Mouse (Mus musculus): Measurements from ENCODE around the gene Cab39l.

The Cab39l gene

DNA sequence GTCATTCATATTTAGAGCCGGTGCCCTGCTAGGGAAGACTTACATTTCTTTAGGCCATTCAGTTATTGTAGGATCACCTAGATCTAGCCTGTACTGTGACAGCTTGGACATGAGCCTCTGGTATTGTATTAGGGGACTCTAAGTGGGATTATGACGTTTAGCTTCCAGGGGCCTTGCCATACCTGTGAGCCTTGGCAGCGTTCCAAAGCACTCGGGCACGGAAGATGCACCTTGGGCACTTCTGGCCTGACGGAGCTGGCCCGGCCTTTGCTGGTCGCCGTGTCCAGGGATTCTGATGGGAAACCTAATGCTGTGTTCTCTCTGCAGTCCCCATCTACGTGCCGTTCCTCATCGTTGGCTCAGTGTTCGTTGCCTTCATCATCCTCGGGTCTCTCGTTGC, 188.5 kb downstream of the Cab39l start:
- ATAC-seq (ENCODE audit: low TSS enrichment): no peak

DNA sequence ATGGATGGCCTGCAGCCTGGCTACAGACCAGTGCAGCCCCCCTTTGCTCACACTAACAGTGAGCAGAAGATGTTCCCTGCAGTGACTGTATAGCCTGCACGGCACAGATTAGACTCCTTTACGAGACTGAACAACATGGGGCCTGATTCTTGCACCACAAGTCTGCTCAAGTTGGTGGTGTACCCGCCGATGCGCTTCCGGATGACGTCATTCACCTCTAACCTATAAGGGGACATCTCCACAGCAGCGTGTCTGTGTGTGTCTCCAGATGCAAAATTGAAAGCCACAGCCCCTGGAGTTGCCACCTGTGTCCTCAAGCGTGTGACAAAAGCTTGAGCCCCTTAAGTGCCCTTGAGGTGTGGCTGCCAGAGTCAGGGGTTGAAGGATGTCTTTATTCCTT, 189.3 kb downstream of the Cab39l start:
- no peak for ATAC-seq (ENCODE audit: low TSS enrichment)

DNA sequence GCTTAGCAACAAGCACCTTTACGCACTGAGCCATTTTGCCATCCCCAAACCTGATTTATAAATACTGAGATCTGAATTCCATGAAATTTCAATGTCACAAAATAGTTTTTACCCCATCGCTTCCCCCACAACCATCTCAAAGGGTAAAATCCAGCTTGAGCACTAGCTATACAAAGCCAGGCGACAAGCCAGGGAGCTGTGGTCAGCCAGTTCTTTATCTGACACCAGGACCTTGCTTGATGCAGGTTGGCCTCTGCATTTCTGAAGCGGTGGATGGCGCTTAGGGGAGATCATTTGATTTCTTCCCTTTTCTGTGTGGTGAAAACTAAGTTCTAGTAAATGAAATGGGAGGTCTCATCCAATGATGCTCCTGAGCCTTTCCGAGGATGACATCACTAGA, 191.3 kb downstream of the Cab39l start:
- ATAC-seq (ENCODE audit: low TSS enrichment): no peak

DNA sequence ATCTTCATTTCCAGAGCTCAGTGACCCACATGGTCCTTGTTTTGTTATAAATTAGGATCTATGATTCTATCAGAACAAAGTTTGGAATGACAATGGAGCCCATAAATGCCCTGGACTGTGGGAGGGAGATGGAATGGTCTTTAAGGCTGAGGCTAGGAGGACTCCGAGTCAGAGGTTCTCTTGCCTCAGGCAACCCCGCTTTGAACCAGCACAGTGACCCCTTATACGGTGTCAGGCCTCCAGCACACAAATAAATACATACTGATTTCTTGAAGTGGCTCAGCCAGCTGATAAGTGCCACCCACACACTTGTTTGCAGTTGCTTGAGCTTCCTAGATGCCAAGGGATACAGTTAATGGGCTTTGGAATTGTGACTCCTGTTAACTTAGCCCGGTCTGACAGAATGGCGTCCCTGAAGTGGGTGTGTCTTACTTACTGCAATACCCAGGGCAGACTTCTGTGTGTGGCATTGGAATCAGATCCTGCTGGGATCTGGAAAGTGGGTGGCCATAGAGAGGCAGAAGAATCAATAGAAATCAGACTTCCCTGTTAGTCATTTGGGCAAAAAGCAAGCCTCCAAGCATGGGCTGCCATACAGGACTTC, 192.6 kb downstream of the Cab39l start:
- no peak for ATAC-seq (ENCODE audit: low TSS enrichment)

DNA sequence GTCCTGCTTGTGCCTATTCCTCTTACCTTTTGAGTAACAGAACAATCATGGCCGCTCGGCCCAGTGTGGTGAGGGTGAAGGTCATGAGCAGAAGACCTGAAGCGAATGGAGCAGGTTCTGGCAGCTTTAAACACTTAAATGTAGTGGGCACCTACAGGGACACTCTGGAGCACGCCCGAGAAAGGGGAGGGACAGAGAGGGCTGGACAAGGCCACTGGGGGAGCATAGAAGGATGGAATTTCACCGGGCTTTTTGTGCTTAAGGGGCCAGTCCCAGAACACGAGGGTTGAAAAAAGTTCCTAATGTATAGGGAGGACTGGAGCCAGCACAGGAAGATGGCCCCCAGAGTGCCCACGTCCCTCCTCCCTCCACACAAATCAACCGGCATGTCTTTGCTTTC, 193.2 kb downstream of the Cab39l start:
- no peak for ATAC-seq (ENCODE audit: low TSS enrichment)
